Mouse (Mus musculus) thymus, adult 2 months (tissue): ENCODE data around the gene Snx32. TPM values are rescaled to one million over a fixed set of nuclear protein-coding genes. Genes with fewer than 3 reads are reported as not detected.
A peak's percentile ranks its signal among the peaks of the same experiment; 100 is the strongest.

Experiments
- DNase-seq: peaks from one replicate; pipeline ENCODE4 v3.0.0; 2021
- H3K27ac ChIP-seq: fragments of 200-500 bp; 2 replicates; pipeline ENCODE4 v1.5.1; 2012; ENCODE audit warnings: low read length, control low read depth; ENCODE audit not compliant: control insufficient read depth, insufficient read depth
- H3K27me3 ChIP-seq: fragments of 200-500 bp; 2 replicates; pipeline ENCODE4 v1.6.1; 2012; ENCODE audit warnings: mild to moderate bottlenecking, low read length, moderate library complexity, mixed read lengths; ENCODE audit not compliant: control insufficient read depth, insufficient read depth
- H3K36me3 ChIP-seq: fragments of 200-500 bp; 2 replicates; pipeline ENCODE4 v1.6.1; 2012; ENCODE audit warnings: mild to moderate bottlenecking, low read length, moderate library complexity; ENCODE audit not compliant: control insufficient read depth, insufficient read depth
- H3K4me1 ChIP-seq: fragments of 200-500 bp; replicated peaks from 2 replicates; pipeline ENCODE4 v1.6.1; 2012; ENCODE audit warnings: low read length; ENCODE audit not compliant: control insufficient read depth, insufficient read depth
- H3K4me3 ChIP-seq: fragments of 200-500 bp; 2 replicates; pipeline ENCODE4 v1.5.1; 2012; ENCODE audit warnings: mild to moderate bottlenecking, low read length, control low read depth, moderate library complexity; ENCODE audit not compliant: control insufficient read depth, insufficient read depth
- CTCF ChIP-seq: fragments of 200-500 bp; IDR thresholded peaks from 2 replicates; pipeline ENCODE4 v1.5.1; 2012; ENCODE audit warnings: mild to moderate bottlenecking, control low read depth, low read length, moderate library complexity, borderline replicate concordance; ENCODE audit not compliant: control insufficient read depth, poor library complexity, insufficient read depth; ENCODE audit errors: extremely low read depth
- POLR2A ChIP-seq: fragments of 200-500 bp; IDR thresholded peaks from 2 replicates; pipeline ENCODE4 v1.6.1; 2012; ENCODE audit warnings: mild to moderate bottlenecking, low read length, control low read depth, moderate library complexity; ENCODE audit not compliant: control insufficient read depth, poor library complexity, insufficient read depth; ENCODE audit errors: extremely low read depth
- WGBS: fragments of 180-500 bp; shearing (Covaris S2); methylation state at CpG from one replicate; pipeline ENCODE4 v1.1.7; 2018; 5-methylcytosine and 5-hydroxymethylcytosine counted together
- polyA plus RNA-seq: library from polyadenylated mRNA; depleted of rRNA; stranded (reverse); fragments of >200 nt; gene quantifications from 2 replicates; pipeline ENCODE4 v1.2.3, GENCODE M21; 2012

Gene Snx32
- polyA plus RNA-seq, 1 experiment: 22.6 TPM

DNA sequence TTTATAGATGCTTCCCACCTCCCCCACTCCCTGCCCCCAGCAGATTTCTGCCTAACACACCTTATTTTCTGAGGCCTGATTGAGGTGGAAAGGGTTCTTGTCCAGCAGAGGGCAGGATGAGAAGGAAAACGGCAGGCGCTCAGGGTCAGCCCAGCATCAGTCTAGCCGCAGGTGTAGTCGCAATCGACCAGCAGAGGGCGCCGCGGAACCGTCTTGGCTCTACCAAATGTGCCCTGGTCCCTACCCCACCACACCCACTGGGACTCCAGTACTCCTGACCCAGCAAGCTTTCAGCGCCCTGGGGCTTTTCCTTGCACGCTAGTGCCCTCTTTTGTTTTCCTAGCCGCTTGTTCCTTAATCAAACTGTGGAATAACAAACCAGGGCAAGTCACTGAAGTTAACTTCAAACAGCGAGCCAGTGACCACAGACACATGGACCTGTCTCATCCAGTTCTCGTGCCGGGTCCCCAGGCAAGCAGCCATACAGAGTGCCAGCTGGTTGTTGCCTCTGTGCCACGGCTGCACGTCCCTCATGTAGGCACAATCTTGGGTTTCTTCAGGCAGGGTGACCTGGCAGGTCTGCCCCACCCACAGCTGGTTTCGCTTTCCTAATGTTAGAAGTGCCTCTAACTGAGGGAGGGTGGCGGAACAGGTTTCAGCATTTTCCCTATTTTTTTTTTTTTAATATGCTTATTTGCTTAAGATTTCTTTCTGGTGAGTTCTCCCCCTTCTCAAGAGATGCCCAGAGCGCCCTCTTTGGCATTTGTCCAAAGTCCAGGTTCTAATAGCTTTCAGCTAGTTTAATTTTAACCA lies 19.2 kb upstream of the Snx32 start:
- TF ChIP-seq CTCF: peak; percentile 96
- no peak for TF ChIP-seq POLR2A
- H3K36me3 ChIP-seq: no peaks in the 10 kb centered on the region
- peaks cover 10% of the 10 kb centered on the region for H3K4me1 ChIP-seq
- no peak overlapping the region for H3K27ac ChIP-seq
- H3K27me3 ChIP-seq: no peaks in the 10 kb centered on the region
- DNase-seq: peak; percentile 94
- H3K4me3 ChIP-seq: 0 out of 2 replicates have a peak overlapping the region, but pooled peaks have one; percentile 5
- WGBS: 18% methylated on average over 20 of the region's 20 CpGs

DNA sequence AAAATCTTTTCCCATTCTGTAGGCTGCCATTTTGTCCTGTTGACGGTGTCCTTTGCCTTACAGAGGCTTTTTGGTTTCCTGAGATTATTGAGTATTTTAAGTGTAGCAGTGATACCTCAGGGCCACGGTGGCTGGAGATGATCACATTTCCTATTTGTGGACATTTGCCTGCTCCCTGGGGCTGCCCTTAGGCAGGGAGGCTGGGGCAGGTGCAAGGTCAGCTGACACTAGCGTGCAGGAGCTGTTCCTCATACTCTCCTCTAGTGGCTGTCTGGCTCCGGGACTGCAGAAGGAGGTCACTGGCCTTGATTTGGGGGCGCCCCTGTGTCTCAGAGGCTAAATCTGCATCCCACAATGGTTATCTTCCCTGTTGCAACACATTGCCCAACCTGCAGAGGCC lies 14.9 kb upstream of the Snx32 start:
- WGBS: 88% methylated on average over 5 of the region's 5 CpGs
- H3K4me3 ChIP-seq: no peak overlapping the region
- no peak for TF ChIP-seq CTCF
- no peaks in the 10 kb centered on the region for H3K27me3 ChIP-seq
- H3K36me3 ChIP-seq: no peaks in the 10 kb centered on the region
- no peak overlapping the region for H3K27ac ChIP-seq
- DNase-seq: no peak
- peaks cover 4% of the 10 kb centered on the region for H3K4me1 ChIP-seq

DNA sequence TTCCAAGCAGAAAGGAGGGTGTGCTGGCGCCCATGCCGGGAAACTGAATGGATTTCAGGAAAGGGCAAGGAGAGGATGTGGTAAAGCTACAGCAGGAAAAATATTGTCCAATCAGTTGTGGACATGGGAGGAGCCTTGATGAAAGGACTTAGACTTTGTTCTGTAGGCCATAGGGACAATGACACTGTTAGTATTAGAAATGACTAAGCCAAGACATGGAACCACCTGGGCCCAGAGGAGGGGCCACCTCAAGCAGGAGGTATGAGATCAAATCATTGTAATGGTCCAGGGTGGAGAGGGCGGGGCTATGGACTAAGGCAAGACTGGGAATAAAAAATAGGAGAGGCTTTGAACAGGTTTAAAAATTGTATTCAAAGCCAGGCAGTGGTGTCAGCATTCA lies 8.4 kb upstream of the Snx32 start:
- no peak for TF ChIP-seq POLR2A
- no peak for TF ChIP-seq CTCF
- no peak for DNase-seq
- Histone ChIP-seq H3K27ac (no peak overlapping the region), H3K4me1 (no peaks in the 10 kb centered on the region), H3K27me3 (no peaks in the 10 kb centered on the region), H3K4me3 (no peak overlapping the region), H3K36me3 (no peaks in the 10 kb centered on the region)
- 92% methylated on average over 3 of the region's 3 CpGs for whole genome bisulfite sequencing

DNA sequence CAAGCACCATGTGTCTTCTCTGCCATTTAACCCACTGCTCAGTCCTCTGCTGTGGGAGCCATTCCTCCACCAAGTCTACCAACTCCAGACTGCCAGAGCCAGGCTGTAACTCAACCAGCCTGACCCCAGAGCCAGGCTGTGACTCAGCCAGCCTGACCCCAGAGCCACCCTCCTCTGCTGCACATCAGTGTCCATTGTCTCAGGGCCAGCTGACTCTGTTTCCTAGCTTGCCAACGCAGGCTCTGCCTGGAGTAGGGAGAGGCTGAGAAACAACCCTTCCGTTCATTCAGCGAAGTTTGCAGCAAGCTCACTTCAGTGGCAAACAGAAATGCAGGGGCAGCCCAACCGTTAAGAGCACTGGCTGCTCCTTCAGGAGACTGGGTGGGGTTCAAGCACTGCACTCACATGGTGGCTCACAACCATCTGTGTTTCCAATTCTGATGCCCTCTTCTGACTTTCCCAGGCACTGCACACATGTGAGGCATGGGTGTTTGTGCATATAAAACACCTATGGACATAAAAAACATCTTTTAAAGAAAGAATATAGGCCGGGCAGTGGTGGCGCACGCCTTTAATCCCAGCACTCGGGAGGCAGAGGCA lies 6.7 kb upstream of the Snx32 start:
- TF ChIP-seq POLR2A: no peak
- TF ChIP-seq CTCF: no peak
- WGBS: 96% methylated on average over 8 of the region's 8 CpGs
- Histone ChIP-seq H3K27me3 (no peaks in the 10 kb centered on the region), H3K4me3 (no peak overlapping the region), H3K36me3 (no peaks in the 10 kb centered on the region), H3K4me1 (peaks cover 11% of the 10 kb centered on the region), H3K27ac (no peak overlapping the region)
- DNase-seq: no peak

- DNase-seq: no peak
- no peak for TF ChIP-seq POLR2A
- no peak for TF ChIP-seq CTCF
- Histone ChIP-seq H3K36me3 (no peaks in the 10 kb centered on the region), H3K4me3 (no peak overlapping the region), H3K27ac (no peak overlapping the region), H3K27me3 (no peaks in the 10 kb centered on the region), H3K4me1 (peaks cover 20% of the 10 kb centered on the region)
- WGBS: 96% methylated on average over 7 of the region's 7 CpGs
These were observed 5.8 kb upstream of the Snx32 start for GRCm38 (mm10) chr19:5515840-5516777.

- H3K4me1 ChIP-seq: peaks cover 28% of the 10 kb centered on the region
- WGBS: 62% methylated on average over 3 of the region's 3 CpGs
- DNase-seq: no peak
- H3K36me3 ChIP-seq: no peaks in the 10 kb centered on the region
- no peak overlapping the region for H3K4me3 ChIP-seq
- no peaks in the 10 kb centered on the region for H3K27me3 ChIP-seq
- TF ChIP-seq POLR2A: no peak
- no peak for TF ChIP-seq CTCF
- H3K27ac ChIP-seq: no peak overlapping the region
These were observed 2.6 kb upstream of the Snx32 start for GRCm38 (mm10) chr19:5513005-5513349.
